Mouse (Mus musculus): ENCODE data around the gene Kcnrg. TPM values are rescaled to one million over a fixed set of nuclear protein-coding genes. Genes with fewer than 3 reads are reported as not detected.
A peak's percentile ranks its signal among the peaks of the same experiment; 100 is the strongest.

The Kcnrg gene
- polyA plus RNA-seq, 1 experiment from 2014 or later = 0.53 TPM

GRCm38 (mm10) chr14:61647182-61647880 lies 40.1 kb downstream of the Kcnrg start:
- 0% methylated on average over 24 of the region's 24 CpGs for WGBS
- H3K4me1 ChIP-seq (ENCODE audit: control insufficient read depth, insufficient read depth, low read length) = no peaks in the 10 kb centered on the region
- no peak for ATAC-seq (replicated peaks; ENCODE audit: insufficient number of reproducible peaks, low FRiP score, low TSS enrichment, low read depth)
- DNase-seq (ENCODE audit: low spot score) = peak; percentile 76
- peak overlapping the region; percentile 96 for H3K27ac ChIP-seq (replicated peaks; ENCODE audit: low read depth, low read length)
- peak overlapping the region; percentile 95 for H3K4me3 ChIP-seq (ENCODE audit: low read depth, low read length)
- H3K4me2 ChIP-seq (ENCODE audit: low read depth, low read length) = peak overlapping the region; percentile 65
- no peaks in the 10 kb centered on the region for H3K27me3 ChIP-seq (ENCODE audit: control insufficient read depth, insufficient read depth, low read length)
- no peaks in the 10 kb centered on the region for H3K36me3 ChIP-seq (replicated peaks; ENCODE audit: control insufficient read depth, insufficient read depth, low read depth, low read length)
- peak overlapping the region; percentile 96 for H3K9ac ChIP-seq (replicated peaks; ENCODE audit: low read length)
- H3K9me3 ChIP-seq (replicated peaks; ENCODE audit: control insufficient read depth, low read length) = no peaks in the 10 kb centered on the region

GRCm38 (mm10) chr14:61647881-61648684 lies 40.8 kb downstream of the Kcnrg start:
- H3K4me2 ChIP-seq (ENCODE audit: low read depth, low read length) = peak overlapping the region; percentile 65
- ATAC-seq (replicated peaks; ENCODE audit: insufficient number of reproducible peaks, low FRiP score, low TSS enrichment, low read depth) = peak; percentile 75; the same call in 1 of the 2 replicates
- peak overlapping the region; percentile 95 for H3K4me3 ChIP-seq (ENCODE audit: low read depth, low read length)
- no peaks in the 10 kb centered on the region for H3K9me3 ChIP-seq (replicated peaks; ENCODE audit: control insufficient read depth, low read length)
- peak; percentile 60 for DNase-seq (ENCODE audit: low spot score)
- H3K9ac ChIP-seq (replicated peaks; ENCODE audit: low read length) = peak overlapping the region; percentile 96
- under 1% methylated on average over 74 of the region's 95 CpGs for WGBS
- peak overlapping the region; percentile 96 for H3K27ac ChIP-seq (replicated peaks; ENCODE audit: low read depth, low read length)
- H3K36me3 ChIP-seq (replicated peaks; ENCODE audit: control insufficient read depth, insufficient read depth, low read depth, low read length) = no peaks in the 10 kb centered on the region
- no peaks in the 10 kb centered on the region for H3K4me1 ChIP-seq (ENCODE audit: control insufficient read depth, insufficient read depth, low read length)
- H3K27me3 ChIP-seq (ENCODE audit: control insufficient read depth, insufficient read depth, low read length) = no peaks in the 10 kb centered on the region

GRCm38 (mm10) chr14:61648685-61649504 lies 41.6 kb downstream of the Kcnrg start:
- no peaks in the 10 kb centered on the region for H3K27me3 ChIP-seq (ENCODE audit: control insufficient read depth, insufficient read depth, low read length)
- 3% methylated on average over 62 of the region's 62 CpGs for WGBS
- peak overlapping the region; percentile 65 for H3K4me2 ChIP-seq (ENCODE audit: low read depth, low read length)

GRCm38 (mm10) chr14:61650291-61650960 lies 43.2 kb downstream of the Kcnrg start:
- DNase-seq (ENCODE audit: low spot score) = peak; percentile 67
- no peak for ATAC-seq (replicated peaks; ENCODE audit: insufficient number of reproducible peaks, low FRiP score, low TSS enrichment, low read depth)

More at GRCm38 (mm10) chr14:61648685-61649504, 41.6 kb downstream of the Kcnrg start:
- Histone ChIP-seq H3K36me3 (replicated peaks; ENCODE audit: control insufficient read depth, insufficient read depth, low read depth, low read length) (no peaks in the 10 kb centered on the region), H3K4me3 (ENCODE audit: low read depth, low read length) (peak overlapping the region; percentile 95), H3K27ac (replicated peaks; ENCODE audit: low read depth, low read length) (peak overlapping the region; percentile 96), H3K4me1 (ENCODE audit: control insufficient read depth, insufficient read depth, low read length) (no peaks in the 10 kb centered on the region), H3K9ac (replicated peaks; ENCODE audit: low read length) (peak overlapping the region; percentile 96), H3K9me3 (replicated peaks; ENCODE audit: control insufficient read depth, low read length) (no peaks in the 10 kb centered on the region)
- ATAC-seq (replicated peaks; ENCODE audit: insufficient number of reproducible peaks, low FRiP score, low TSS enrichment, low read depth) = peak; percentile 91
- peak; percentile 98 for DNase-seq (ENCODE audit: low spot score)

GRCm38 (mm10) chr14:61656469-61656868 lies 49.2 kb downstream of the Kcnrg start:
- no peak overlapping the region for H3K27ac ChIP-seq (replicated peaks; ENCODE audit: low read depth, low read length)
- no peak for DNase-seq (ENCODE audit: low spot score)
- no peaks in the 10 kb centered on the region for H3K9me3 ChIP-seq (replicated peaks; ENCODE audit: control insufficient read depth, low read length)

More at GRCm38 (mm10) chr14:61650291-61650960, 43.2 kb downstream of the Kcnrg start:
- H3K27ac ChIP-seq (replicated peaks; ENCODE audit: low read depth, low read length) = no peak overlapping the region
- H3K36me3 ChIP-seq (replicated peaks; ENCODE audit: control insufficient read depth, insufficient read depth, low read depth, low read length) = no peaks in the 10 kb centered on the region
- 40% methylated on average over 9 of the region's 9 CpGs for WGBS
- no peaks in the 10 kb centered on the region for H3K4me1 ChIP-seq (ENCODE audit: control insufficient read depth, insufficient read depth, low read length)
- no peaks in the 10 kb centered on the region for H3K9me3 ChIP-seq (replicated peaks; ENCODE audit: control insufficient read depth, low read length)
- H3K4me2 ChIP-seq (ENCODE audit: low read depth, low read length) = no peak overlapping the region
- H3K9ac ChIP-seq (replicated peaks; ENCODE audit: low read length) = no peak overlapping the region
- H3K4me3 ChIP-seq (ENCODE audit: low read depth, low read length) = no peak overlapping the region
- H3K27me3 ChIP-seq (ENCODE audit: control insufficient read depth, insufficient read depth, low read length) = no peaks in the 10 kb centered on the region

GRCm38 (mm10) chr14:61661496-61661895 lies 54.2 kb downstream of the Kcnrg start:
- 84% methylated on average over 1 of the region's 1 CpGs for WGBS
- Histone ChIP-seq H3K27ac (replicated peaks; ENCODE audit: low read depth, low read length) (no peak overlapping the region), H3K4me1 (ENCODE audit: control insufficient read depth, insufficient read depth, low read length) (no peaks in the 10 kb centered on the region), H3K4me2 (ENCODE audit: low read depth, low read length) (no peak overlapping the region), H3K27me3 (ENCODE audit: control insufficient read depth, insufficient read depth, low read length) (no peaks in the 10 kb centered on the region), H3K9me3 (replicated peaks; ENCODE audit: control insufficient read depth, low read length) (no peaks in the 10 kb centered on the region), H3K9ac (replicated peaks; ENCODE audit: low read length) (no peak overlapping the region), H3K4me3 (ENCODE audit: low read depth, low read length) (no peak overlapping the region), H3K36me3 (replicated peaks; ENCODE audit: control insufficient read depth, insufficient read depth, low read depth, low read length) (no peaks in the 10 kb centered on the region)
- DNase-seq (ENCODE audit: low spot score) (no peak), ATAC-seq (replicated peaks; ENCODE audit: insufficient number of reproducible peaks, low FRiP score, low TSS enrichment, low read depth) (no peak)

More at GRCm38 (mm10) chr14:61656469-61656868, 49.2 kb downstream of the Kcnrg start:
- 44% methylated on average over 2 of the region's 2 CpGs for WGBS
- H3K4me3 ChIP-seq (ENCODE audit: low read depth, low read length) = no peak overlapping the region
- H3K9ac ChIP-seq (replicated peaks; ENCODE audit: low read length) = no peak overlapping the region
- H3K27me3 ChIP-seq (ENCODE audit: control insufficient read depth, insufficient read depth, low read length) = no peaks in the 10 kb centered on the region
- H3K4me1 ChIP-seq (ENCODE audit: control insufficient read depth, insufficient read depth, low read length) = no peaks in the 10 kb centered on the region
- no peak for ATAC-seq (replicated peaks; ENCODE audit: insufficient number of reproducible peaks, low FRiP score, low TSS enrichment, low read depth)
- H3K36me3 ChIP-seq (replicated peaks; ENCODE audit: control insufficient read depth, insufficient read depth, low read depth, low read length) = no peaks in the 10 kb centered on the region
- no peak overlapping the region for H3K4me2 ChIP-seq (ENCODE audit: low read depth, low read length)

- no peak overlapping the region for H3K4me3 ChIP-seq (ENCODE audit: low read depth, low read length)
- DNase-seq (ENCODE audit: low spot score) (no peak), ATAC-seq (replicated peaks; ENCODE audit: insufficient number of reproducible peaks, low FRiP score, low TSS enrichment, low read depth) (no peak)
- no peak overlapping the region for H3K4me2 ChIP-seq (ENCODE audit: low read depth, low read length)
- no peaks in the 10 kb centered on the region for H3K9me3 ChIP-seq (replicated peaks; ENCODE audit: control insufficient read depth, low read length)
- no peaks in the 10 kb centered on the region for H3K4me1 ChIP-seq (ENCODE audit: control insufficient read depth, insufficient read depth, low read length)
- H3K27ac ChIP-seq (replicated peaks; ENCODE audit: low read depth, low read length) = no peak overlapping the region
- H3K9ac ChIP-seq (replicated peaks; ENCODE audit: low read length) = no peak overlapping the region
- no peaks in the 10 kb centered on the region for H3K36me3 ChIP-seq (replicated peaks; ENCODE audit: control insufficient read depth, insufficient read depth, low read depth, low read length)
- no peaks in the 10 kb centered on the region for H3K27me3 ChIP-seq (ENCODE audit: control insufficient read depth, insufficient read depth, low read length)
- WGBS = 85% methylated on average over 8 of the region's 8 CpGs
These were observed 55.0 kb downstream of the Kcnrg start for GRCm38 (mm10) chr14:61662307-61662706.

All from embryonic facial prominence, embryonic 11.5 days (tissue).